Mouse (Mus musculus) erythroblast, embryonic 14.5 days (primary cell): ENCODE measurements around the gene Mamstr. TPM values are rescaled to one million over a fixed set of nuclear protein-coding genes. Genes with fewer than 3 reads are reported as not detected.
"Not testable (repeated sequence)": the region's sequence is repeated elsewhere in the genome, so short reads cannot be mapped to it uniquely, and the experiment has no call there.

Experiments
- H3K27me3 ChIP-seq: 2 replicates; pipeline ENCODE4 v1.6.1; 2012; ENCODE audit warnings: inconsistent platforms; ENCODE audit not compliant: control insufficient read depth
- H3K36me3 ChIP-seq: 2 replicates; pipeline ENCODE4 v1.6.1; 2012; ENCODE audit warnings: mild to moderate bottlenecking, inconsistent platforms; ENCODE audit not compliant: control insufficient read depth
- H3K4me1 ChIP-seq: 2 replicates; pipeline ENCODE4 v1.6.1; 2012; ENCODE audit warnings: inconsistent platforms; ENCODE audit not compliant: control insufficient read depth
- H3K4me3 ChIP-seq: replicated peaks from 2 replicates; pipeline ENCODE3; 2012; ENCODE audit warnings: moderate library complexity, mild to moderate bottlenecking, inconsistent platforms
- H3K9me3 ChIP-seq: 2 replicates; pipeline ENCODE4 v1.6.1; 2012; ENCODE audit warnings: low read length, inconsistent platforms, mixed read lengths; ENCODE audit not compliant: control insufficient read depth
- GATA1 ChIP-seq: IDR thresholded peaks from 2 replicates; pipeline ENCODE4 v1.6.1; 2012; ENCODE audit warnings: low read length, inconsistent platforms, mixed read lengths
- TAL1 ChIP-seq: IDR thresholded peaks from 3 replicates; pipeline ENCODE4 v1.6.1; 2012; ENCODE audit warnings: low read length, inconsistent platforms, mixed read lengths
- polyA plus RNA-seq: library from polyadenylated mRNA; stranded (reverse); fragments of >175 nt; gene quantifications from 2 replicates; pipeline ENCODE4 v1.2.3, GENCODE M21; 2012

The Mamstr gene
- polyA plus RNA-seq, 1 experiment = not detected

DNA sequence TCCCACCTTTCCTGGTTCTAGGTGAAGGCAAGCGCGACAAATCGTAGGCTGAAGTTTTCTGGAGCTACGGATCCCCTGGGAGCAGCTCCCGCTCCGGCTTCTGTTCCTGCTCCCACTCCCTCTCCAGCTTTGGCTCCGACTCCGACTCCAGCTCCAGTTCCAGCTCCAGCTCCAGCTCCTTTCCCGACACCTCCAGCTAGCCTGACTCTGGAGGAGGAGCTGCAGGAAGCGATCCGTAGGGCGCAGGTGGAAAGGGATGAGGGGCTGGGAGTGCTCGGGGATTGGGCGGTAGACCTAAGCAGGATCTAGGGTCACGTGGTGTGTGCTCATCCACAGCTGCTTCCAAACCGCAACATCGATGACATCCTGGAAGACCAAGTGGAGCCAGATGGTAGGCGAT lies 4.4 kb downstream of the Mamstr start:
- Histone ChIP-seq H3K4me1 (peaks cover 16% of the 10 kb centered on the region), H3K36me3 (no peaks in the 10 kb centered on the region), H3K27me3 (peaks cover 30% of the 10 kb centered on the region), H3K4me3 (no peak overlapping the region), H3K9me3 (no peaks in the 10 kb centered on the region)
- TF ChIP-seq GATA1 = no peak
- TF ChIP-seq TAL1 = no peak

- Histone ChIP-seq H3K27me3 (peaks cover 30% of the 10 kb centered on the region), H3K36me3 (no peaks in the 10 kb centered on the region), H3K4me1 (peaks cover 16% of the 10 kb centered on the region), H3K4me3 (no peak overlapping the region), H3K9me3 (no peaks in the 10 kb centered on the region)
- no peak for TF ChIP-seq GATA1
- TF ChIP-seq TAL1 = no peak
Observed at GRCm38 (mm10) chr7:45644872-45645590, 5.3 kb downstream of the Mamstr start.

DNA sequence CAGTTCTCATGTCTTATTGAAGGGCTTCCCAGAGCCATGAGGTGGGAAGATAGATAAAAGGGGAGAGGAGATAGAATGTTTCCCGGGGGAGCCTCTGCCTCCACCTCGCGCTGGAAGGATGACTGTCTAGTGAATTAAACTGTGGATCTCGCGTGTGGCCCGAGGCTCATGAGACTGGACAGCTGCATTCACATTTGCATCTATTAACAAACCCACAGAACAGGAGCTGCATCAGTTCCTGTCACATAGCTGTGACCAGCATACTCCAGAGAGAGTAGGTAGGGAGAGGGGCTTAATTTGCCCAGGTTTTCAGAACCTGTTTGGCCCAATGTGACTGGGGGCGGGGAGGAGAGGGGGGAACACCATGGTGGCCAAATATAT lies 5.8 kb downstream of the Mamstr start:
- Histone ChIP-seq H3K36me3 (no peaks in the 10 kb centered on the region), H3K9me3 (no peaks in the 10 kb centered on the region), H3K27me3 (peaks cover 30% of the 10 kb centered on the region), H3K4me3 (no peak overlapping the region), H3K4me1 (peaks cover 16% of the 10 kb centered on the region)
- TF ChIP-seq TAL1 = no peak
- TF ChIP-seq GATA1 = no peak

- Histone ChIP-seq H3K4me3 (no peak overlapping the region), H3K9me3 (no peaks in the 10 kb centered on the region), H3K27me3 (peaks cover 28% of the 10 kb centered on the region), H3K36me3 (no peaks in the 10 kb centered on the region), H3K4me1 (peaks cover 16% of the 10 kb centered on the region)
- TF ChIP-seq TAL1 (no peak), GATA1 (no peak)
Observed at GRCm38 (mm10) chr7:45646671-45647070, 6.9 kb downstream of the Mamstr start.

DNA sequence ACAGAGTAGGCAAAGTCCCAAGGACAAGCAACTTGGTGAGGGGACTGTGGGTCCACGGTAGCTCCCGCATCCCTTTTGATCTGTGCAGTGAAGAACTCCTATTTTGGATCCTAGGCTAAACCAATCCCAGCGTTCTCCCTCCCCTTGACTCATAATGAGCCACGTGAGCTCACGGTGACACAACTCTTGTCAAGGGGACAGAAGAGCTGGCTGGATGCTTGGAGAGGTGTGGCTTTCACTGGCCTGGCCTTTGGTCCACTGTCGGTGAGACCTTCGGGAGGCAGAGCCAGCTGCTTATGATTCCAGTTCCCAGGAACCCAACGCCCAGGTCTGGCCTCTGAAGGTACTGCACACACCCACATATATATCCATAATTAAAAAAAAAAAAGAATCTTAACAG lies 9.6 kb downstream of the Mamstr start:
- Histone ChIP-seq H3K36me3 (no peaks in the 10 kb centered on the region), H3K4me1 (peaks cover 2% of the 10 kb centered on the region), H3K27me3 (peaks cover 10% of the 10 kb centered on the region), H3K4me3 (no peak overlapping the region), H3K9me3 (no peaks in the 10 kb centered on the region)
- TF ChIP-seq TAL1 (no peak), GATA1 (no peak)

DNA sequence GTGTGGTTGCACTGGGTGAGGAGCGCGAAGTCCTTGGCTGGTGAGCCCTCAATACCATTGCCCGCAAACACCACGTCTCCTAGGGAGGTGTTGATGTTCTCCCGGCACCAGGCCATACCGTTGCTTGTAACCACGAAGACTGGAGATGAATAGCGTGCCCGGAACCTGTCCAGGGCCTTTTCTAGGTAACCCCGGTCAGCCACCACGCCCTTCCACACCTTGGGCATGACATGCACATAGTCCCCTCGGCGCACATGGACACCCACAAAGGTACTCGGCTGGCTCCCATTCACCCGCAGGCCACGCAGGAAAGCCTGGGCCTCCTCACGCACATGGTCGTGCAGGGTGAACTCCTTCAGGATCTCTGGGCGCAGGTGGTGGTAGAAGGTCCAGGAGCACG lies 10.7 kb downstream of the Mamstr start:
- H3K4me3 ChIP-seq = not testable (repeated sequence)

DNA sequence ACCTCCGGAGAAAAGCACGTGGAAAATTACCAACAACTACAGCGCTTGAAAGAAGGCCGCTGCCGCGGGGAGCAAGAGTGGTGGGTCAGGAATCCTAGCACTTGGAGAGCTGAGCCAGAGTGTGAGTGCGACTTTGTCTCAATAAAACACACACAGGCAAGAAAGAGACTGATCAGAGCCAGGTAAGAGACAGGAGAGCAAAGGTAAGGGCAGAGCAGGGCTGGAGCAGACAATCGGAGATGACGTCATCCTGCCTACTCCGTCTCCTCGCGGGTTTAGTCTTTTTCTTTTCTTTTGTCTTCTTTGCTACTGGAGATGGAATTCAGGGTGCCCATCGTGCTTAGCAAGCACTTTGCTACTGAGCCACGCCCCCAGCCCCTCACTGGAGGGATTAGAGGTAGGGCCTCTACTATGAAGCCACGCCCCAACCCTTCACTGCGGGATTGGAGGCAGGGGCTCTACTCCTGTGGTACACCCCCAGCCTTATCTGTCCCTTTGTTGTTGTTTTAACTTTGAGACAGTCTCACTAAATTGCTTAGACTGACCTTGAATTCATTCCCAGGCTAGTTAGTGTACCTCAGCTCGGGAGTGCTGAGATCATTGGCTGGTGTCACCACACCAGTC lies 14.8 kb downstream of the Mamstr start:
- Histone ChIP-seq H3K27me3 (no peaks in the 10 kb centered on the region), H3K36me3 (no peaks in the 10 kb centered on the region), H3K4me3 (no peak overlapping the region), H3K4me1 (peaks cover 5% of the 10 kb centered on the region), H3K9me3 (no peaks in the 10 kb centered on the region)
- TF ChIP-seq TAL1 (no peak), GATA1 (no peak)

More for the DNA sequence above, 10.7 kb downstream of the Mamstr start:
- H3K4me1 ChIP-seq, H3K9me3 ChIP-seq, H3K36me3 ChIP-seq, H3K27me3 ChIP-seq: not testable (repeated sequence)

GRCm38 (mm10) chr7:45660746-45661478 lies 21.1 kb downstream of the Mamstr start:
- no peaks in the 10 kb centered on the region for H3K36me3 ChIP-seq
- TF ChIP-seq TAL1 (no peak), GATA1 (no peak)
- no peaks in the 10 kb centered on the region for H3K9me3 ChIP-seq
- H3K27me3 ChIP-seq = peaks cover 4% of the 10 kb centered on the region; the same call in 1 of the 2 replicates
- no peak overlapping the region for H3K4me3 ChIP-seq
- H3K4me1 ChIP-seq = no peaks in the 10 kb centered on the region

DNA sequence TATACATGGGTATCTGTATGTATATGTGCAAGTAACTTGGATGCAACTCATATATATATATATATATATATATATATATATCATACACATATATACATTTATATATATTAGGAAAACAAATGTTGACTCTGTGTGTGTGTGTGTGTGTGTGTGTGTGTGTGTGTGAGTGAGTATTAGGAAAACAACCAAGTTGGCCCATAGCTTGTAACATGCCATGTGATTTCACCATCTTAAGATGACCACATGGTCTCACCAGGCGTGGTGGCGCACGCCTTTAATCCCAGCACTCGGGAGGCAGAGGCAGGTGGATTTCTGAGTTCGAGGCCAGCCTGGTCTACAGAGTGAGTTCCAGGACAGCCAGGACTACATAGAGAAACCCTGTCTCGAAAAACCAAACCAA lies 21.9 kb downstream of the Mamstr start:
- H3K4me3 ChIP-seq, H3K36me3 ChIP-seq, H3K4me1 ChIP-seq, H3K9me3 ChIP-seq, H3K27me3 ChIP-seq: not testable (repeated sequence)
